Mouse (Mus musculus): ENCODE data around the gene Ccnh. TPM values are rescaled to one million over a fixed set of nuclear protein-coding genes. Genes with fewer than 3 reads are reported as not detected.
A peak's percentile ranks its signal among the peaks of the same experiment; 100 is the strongest.
"Not testable (repeated sequence)": the region's sequence is repeated elsewhere in the genome, so short reads cannot be mapped to it uniquely, and the experiment has no call there.

Ccnh gene
- total RNA-seq (2017) = 36.3 to 68.6 TPM (median 62.1 TPM) in 3 replicates

- ATAC-seq (replicated peaks; ENCODE audit: insufficient number of reproducible peaks, low FRiP score, low TSS enrichment, poor library complexity, severe bottlenecking) = peak; percentile 95
Measured at GRCm38 (mm10) chr13:85188903-85189643, at the start of gene Ccnh. Gene Ccnh, plus strand, starts transcription at chr13:85189408.

GRCm38 (mm10) chr13:85143361-85143760, 45.8 kb upstream of the Ccnh start:
- not testable (repeated sequence) for ATAC-seq (replicated peaks; ENCODE audit: insufficient number of reproducible peaks, low FRiP score, low TSS enrichment, poor library complexity, severe bottlenecking)

- ATAC-seq (replicated peaks; ENCODE audit: insufficient number of reproducible peaks, low FRiP score, low TSS enrichment, poor library complexity, severe bottlenecking) = no peak
Measured at GRCm38 (mm10) chr13:85146471-85146870, 42.7 kb upstream of the Ccnh start.

GRCm38 (mm10) chr13:85154746-85155145, 34.5 kb upstream of the Ccnh start:
- ATAC-seq (replicated peaks; ENCODE audit: insufficient number of reproducible peaks, low FRiP score, low TSS enrichment, poor library complexity, severe bottlenecking) = no peak

- no peak for ATAC-seq (replicated peaks; ENCODE audit: insufficient number of reproducible peaks, low FRiP score, low TSS enrichment, poor library complexity, severe bottlenecking)
Measured at GRCm38 (mm10) chr13:85159971-85160370, 29.2 kb upstream of the Ccnh start.

GRCm38 (mm10) chr13:85164512-85165124, 24.6 kb upstream of the Ccnh start:
- ATAC-seq (replicated peaks; ENCODE audit: insufficient number of reproducible peaks, low FRiP score, low TSS enrichment, poor library complexity, severe bottlenecking) = no peak

- peak; percentile 41 for ATAC-seq (replicated peaks; ENCODE audit: insufficient number of reproducible peaks, low FRiP score, low TSS enrichment, poor library complexity, severe bottlenecking)
Measured at GRCm38 (mm10) chr13:85189644-85190121, 475 bp downstream of the Ccnh start.

GRCm38 (mm10) chr13:85191253-85191652, 2.0 kb downstream of the Ccnh start:
- ATAC-seq (replicated peaks; ENCODE audit: insufficient number of reproducible peaks, low FRiP score, low TSS enrichment, poor library complexity, severe bottlenecking) = no peak

GRCm38 (mm10) chr13:85207493-85207892, 18.3 kb downstream of the Ccnh start:
- ATAC-seq (replicated peaks; ENCODE audit: insufficient number of reproducible peaks, low FRiP score, low TSS enrichment, poor library complexity, severe bottlenecking) = no peak

- ATAC-seq (replicated peaks; ENCODE audit: insufficient number of reproducible peaks, low FRiP score, low TSS enrichment, poor library complexity, severe bottlenecking) = no peak
Measured at GRCm38 (mm10) chr13:85208656-85209055, 19.4 kb downstream of the Ccnh start.

GRCm38 (mm10) chr13:85210353-85210752, 21.1 kb downstream of the Ccnh start:
- no peak for ATAC-seq (replicated peaks; ENCODE audit: insufficient number of reproducible peaks, low FRiP score, low TSS enrichment, poor library complexity, severe bottlenecking)

GRCm38 (mm10) chr13:85218656-85219055, 29.4 kb downstream of the Ccnh start:
- ATAC-seq (replicated peaks; ENCODE audit: insufficient number of reproducible peaks, low FRiP score, low TSS enrichment, poor library complexity, severe bottlenecking) = no peak

GRCm38 (mm10) chr13:85238760-85239159, 49.6 kb downstream of the Ccnh start:
- no peak for ATAC-seq (replicated peaks; ENCODE audit: insufficient number of reproducible peaks, low FRiP score, low TSS enrichment, poor library complexity, severe bottlenecking)

Other genes starting within 250 kb of the Ccnh start
- 152 to 291 TPM (median 189 TPM) in 3 replicates for gene Rasa1, start 99.7 kb downstream of the Ccnh start, total RNA-seq (2017)